Mouse (Mus musculus) CD4-positive, CD25-positive, alpha-beta regulatory T cell, adult 2 months (primary cell): ENCODE measurements around the gene Actl6b.
"Not testable (repeated sequence)": the region's sequence is repeated elsewhere in the genome, so short reads cannot be mapped to it uniquely, and the experiment has no call there.

Source experiments
- DNase-seq: peaks from one replicate; pipeline ENCODE4 v3.0.0-alpha.2; 2012; ENCODE audit warnings: low read depth, low spot score

Actl6b gene

GRCm38 (mm10) chr5:137600619-137601364, 47.5 kb downstream of the Actl6b start, which contains the start of gene Mospd3:
Mospd3 (minus strand) TSS chr5:137601058.
- DNase-seq, result peak; percentile 97

DNA sequence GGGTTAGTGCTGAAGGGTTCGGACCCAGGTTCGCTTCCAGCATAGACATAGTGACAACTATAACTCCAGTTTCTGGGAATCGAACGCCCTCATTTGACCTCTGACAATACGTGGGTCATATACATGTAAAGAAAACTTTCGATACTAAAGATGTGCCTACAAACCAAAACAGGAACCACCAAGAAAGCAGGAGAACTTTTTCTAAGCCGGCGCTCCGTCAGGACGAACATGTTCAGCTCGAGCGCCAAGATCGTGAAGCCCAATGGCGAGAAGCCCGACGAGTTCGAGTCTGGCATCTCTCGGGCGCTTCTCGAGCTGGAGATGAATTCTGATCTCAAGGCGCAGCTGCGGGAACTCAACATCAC, 48.0 kb downstream of the Actl6b start:
- DNase-seq, result peak; percentile 49

GRCm38 (mm10) chr5:137607860-137608653, 54.7 kb downstream of the Actl6b start:
- DNase-seq, result no peak

GRCm38 (mm10) chr5:137608654-137609190, 55.4 kb downstream of the Actl6b start:
- DNase-seq, result no peak

DNA sequence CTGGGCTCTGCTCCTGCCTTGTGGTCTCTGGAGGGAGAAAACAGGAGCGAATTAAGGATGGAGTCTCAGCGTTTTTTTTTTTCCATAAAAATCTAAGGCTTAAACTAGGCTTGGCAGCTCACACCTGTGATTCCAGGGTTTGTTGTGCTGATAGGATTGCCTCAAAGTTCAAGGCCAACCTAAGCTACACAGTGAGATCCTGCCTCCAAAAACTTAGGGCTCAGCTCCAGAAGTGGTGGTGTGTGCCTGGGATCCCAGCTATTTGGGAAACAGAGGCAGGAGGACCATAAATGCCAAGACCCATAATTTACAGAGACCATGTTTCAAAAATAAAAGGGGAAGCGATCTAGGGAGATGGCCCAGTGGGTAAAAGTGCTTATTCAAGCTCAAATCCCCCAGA, 56.0 kb downstream of the Actl6b start:
- no peak for DNase-seq

DNA sequence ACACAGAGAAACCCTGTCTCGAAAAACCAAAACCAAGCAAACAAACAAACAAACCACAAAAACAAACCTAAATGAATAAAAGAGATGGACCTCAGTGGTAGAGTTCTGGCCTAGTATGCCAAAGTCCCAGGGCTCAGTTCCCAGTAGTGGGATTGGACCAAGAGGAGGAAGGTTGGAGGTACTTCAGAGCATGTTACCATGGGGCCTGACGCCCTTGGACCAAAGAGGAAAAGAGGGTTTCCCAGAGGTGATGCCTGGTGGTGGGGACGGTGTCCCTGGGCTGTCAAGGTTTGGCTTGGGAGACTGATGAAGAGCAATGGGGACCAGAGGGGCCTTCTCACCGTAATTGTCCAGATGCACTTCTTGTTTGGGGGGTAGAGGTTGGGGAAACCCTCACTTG, 56.7 kb downstream of the Actl6b start:
- no peak for DNase-seq

GRCm38 (mm10) chr5:137610548-137611244, 57.4 kb downstream of the Actl6b start:
- DNase-seq, result no peak

GRCm38 (mm10) chr5:137611245-137611602, 57.9 kb downstream of the Actl6b start:
- no peak for DNase-seq

GRCm38 (mm10) chr5:137613076-137613475, 59.8 kb downstream of the Actl6b start:
- DNase-seq, result no peak

GRCm38 (mm10) chr5:137613550-137613949, 60.2 kb downstream of the Actl6b start, which contains the start of gene Pcolce:
Pcolce (minus strand) TSS chr5:137613784.
- DNase-seq, result no peak

DNA sequence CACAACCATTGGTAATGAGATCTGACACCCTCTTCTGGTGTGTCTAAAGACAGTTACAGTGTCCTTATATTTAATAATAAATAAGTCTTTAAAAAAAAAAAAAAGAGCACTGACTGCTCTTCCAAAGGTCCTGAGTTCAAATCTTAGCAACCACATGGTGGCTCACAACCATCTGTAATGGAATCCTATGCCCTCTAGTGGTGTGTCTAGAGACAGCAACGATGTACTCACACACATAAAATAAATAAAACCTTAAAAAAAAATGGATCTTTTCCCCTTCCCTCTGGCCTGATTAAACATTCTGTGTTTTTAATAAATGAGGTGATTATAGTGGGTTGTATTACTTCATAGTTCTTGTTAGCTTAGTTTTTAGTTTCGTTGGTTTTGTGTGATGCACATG, 61.6 kb downstream of the Actl6b start:
- DNase-seq, result not testable (repeated sequence)

- no peak for DNase-seq
Measured at GRCm38 (mm10) chr5:137615347-137615746, 62.0 kb downstream of the Actl6b start.
